Mouse (Mus musculus) hindbrain, postnatal 0 days (tissue): ENCODE measurements around the gene Jph4. TPM values are rescaled to one million over a fixed set of nuclear protein-coding genes. Genes with fewer than 3 reads are reported as not detected.

ENCODE experiments used
- ATAC-seq: fragments of 200-750 bp; cut with Nextera tagmentation; 2 replicates; pipeline ENCODE4 v1.8.0; 2017; ENCODE audit warnings: mild to moderate bottlenecking, moderate TSS enrichment, moderate library complexity
- DNase-seq: peaks from one replicate; pipeline ENCODE4 v3.0.0-alpha.2; 2015; ENCODE audit warnings: low spot score
- H3K27ac ChIP-seq: fragments of 300-500 bp; sonication (generic); 2 replicates; pipeline ENCODE4 v1.5.1; 2014; ENCODE audit warnings: mild to moderate bottlenecking
- H3K27me3 ChIP-seq: fragments of 300-500 bp; sonication (generic); 2 replicates; pipeline ENCODE4 v1.6.1; 2014; ENCODE audit warnings: low read length, mixed read lengths; ENCODE audit not compliant: insufficient read depth
- H3K36me3 ChIP-seq: fragments of 300-500 bp; sonication (generic); 2 replicates; pipeline ENCODE4 v1.6.1; 2014; ENCODE audit warnings: low read length, mixed read lengths; ENCODE audit not compliant: insufficient read depth
- H3K4me1 ChIP-seq: fragments of 300-500 bp; sonication (generic); 2 replicates; pipeline ENCODE4 v1.6.1; 2014; ENCODE audit warnings: antibody characterized with exemption, low read length, mixed read lengths; ENCODE audit not compliant: insufficient read depth
- H3K4me2 ChIP-seq: fragments of 300-500 bp; sonication (generic); 2 replicates; pipeline ENCODE4 v1.6.1; 2014; ENCODE audit warnings: low read depth, mild to moderate bottlenecking, low read length, moderate library complexity, mixed read lengths
- H3K4me3 ChIP-seq: fragments of 300-500 bp; sonication (generic); 2 replicates; pipeline ENCODE4 v1.5.1; 2014; ENCODE audit warnings: low read length
- H3K9ac ChIP-seq: fragments of 300-500 bp; sonication (generic); replicated peaks from 2 replicates; pipeline ENCODE4 v1.6.1; 2014; ENCODE audit warnings: mild to moderate bottlenecking, low read length, moderate library complexity, mixed read lengths
- H3K9me3 ChIP-seq: fragments of 300-500 bp; sonication (generic); 2 replicates; pipeline ENCODE4 v1.6.1; 2016; ENCODE audit warnings: low read length, mixed read lengths
- CTCF ChIP-seq: IDR thresholded peaks from 2 replicates; pipeline ENCODE4 v1.5.1; 2016; ENCODE audit warnings: antibody characterized with exemption, control low read depth, low read depth
- WGBS: fragments of 180-500 bp; shearing (Covaris S2); extraction: QIAGEN DNeasy Blood & Tissue Kit; methylation state at CpG from one replicate; pipeline ENCODE4 v1.1.7; 2014; 5-methylcytosine and 5-hydroxymethylcytosine counted together
- polyA plus RNA-seq: library from polyadenylated mRNA; unstranded; fragments of >200 nt; fragmentation: Nextera tagmentation; extraction: Ambion mirVana; gene quantifications from 2 replicates; pipeline ENCODE4 v1.2.1, GENCODE M21; 2015
- total RNA-seq: library from RNA; depleted of rRNA; stranded (reverse); fragments of >200 nt; gene quantifications from 2 replicates; pipeline ENCODE4 v1.2.3, GENCODE M21; 2014

Gene Jph4
- total and polyA plus RNA-seq, 2 experiments from 2014 or later = 29.4 to 126 TPM

DNA sequence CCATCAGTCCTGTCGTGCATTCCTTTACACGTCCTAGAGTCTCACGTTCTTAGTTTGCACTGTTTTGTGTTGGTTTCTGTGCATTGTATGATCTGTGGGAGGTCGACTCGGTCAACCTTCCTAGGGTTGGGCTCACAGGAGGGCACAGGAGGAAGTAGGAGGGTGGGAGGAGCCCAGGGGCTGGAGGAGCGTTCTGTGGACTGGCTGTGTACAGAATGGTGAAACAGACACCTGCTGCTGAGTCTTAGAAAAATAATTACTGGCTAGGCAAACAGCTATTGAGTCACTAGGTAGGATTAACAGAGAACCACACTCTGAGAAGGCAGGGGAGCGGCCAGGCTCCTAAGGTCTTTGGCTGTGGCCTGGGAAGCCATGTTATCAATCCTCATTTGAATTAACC is 22.6 kb upstream of the Jph4 start:
- Histone ChIP-seq H3K36me3 (no peaks in the 10 kb centered on the region), H3K9ac (no peak overlapping the region), H3K4me2 (no peak overlapping the region), H3K4me1 (no peaks in the 10 kb centered on the region), H3K4me3 (no peak overlapping the region), H3K9me3 (no peaks in the 10 kb centered on the region), H3K27me3 (no peaks in the 10 kb centered on the region), H3K27ac (no peak overlapping the region)
- ATAC-seq (no peak), DNase-seq (no peak)
- TF ChIP-seq CTCF = no peak
- 41% methylated on average over 7 of the region's 7 CpGs for WGBS

DNA sequence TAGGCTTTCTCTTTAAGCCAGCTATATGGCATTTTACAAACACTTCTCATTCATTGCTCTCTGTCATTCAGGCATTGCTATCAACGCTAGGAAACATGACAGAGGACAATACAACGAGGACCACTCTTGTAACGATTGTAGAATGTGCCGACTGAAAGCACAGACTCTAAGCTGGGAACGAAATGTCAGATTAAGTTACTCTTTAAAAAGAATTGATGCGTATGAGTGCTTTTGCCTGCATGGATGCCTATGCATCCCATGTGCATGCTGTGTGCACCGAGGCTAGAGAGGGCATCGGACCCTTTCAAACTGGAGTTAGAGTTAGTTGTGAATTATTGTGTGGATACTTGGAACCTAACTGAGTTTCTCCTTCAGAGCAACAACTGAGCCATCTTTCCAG is 18.9 kb upstream of the Jph4 start:
- 74% methylated on average over 8 of the region's 8 CpGs for WGBS
- no peak for TF ChIP-seq CTCF

DNA sequence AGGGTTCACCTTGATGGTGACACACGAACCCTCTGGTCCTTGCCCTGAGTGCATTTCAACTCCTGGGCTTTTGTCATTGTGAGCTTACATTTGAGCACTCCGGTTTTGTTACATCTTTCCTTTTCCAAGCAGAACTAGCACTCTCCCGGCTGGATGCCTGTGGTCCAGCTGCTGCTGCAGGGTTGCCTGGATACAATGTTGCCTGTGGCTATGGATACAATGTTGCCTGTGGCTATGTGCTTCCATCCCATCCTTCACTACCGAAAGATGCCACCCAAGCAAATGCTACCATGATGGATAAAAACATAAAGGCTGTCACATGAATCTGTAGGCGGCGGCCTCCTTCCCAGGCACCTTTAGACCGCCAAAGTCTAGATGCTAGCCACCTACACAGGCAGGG is 9.8 kb upstream of the Jph4 start:
- H3K4me2 ChIP-seq = no peak overlapping the region
- H3K27ac ChIP-seq = no peak overlapping the region
- 53% methylated on average over 7 of the region's 7 CpGs for WGBS
- H3K4me1 ChIP-seq = peaks cover 6% of the 10 kb centered on the region; the same call in 1 of the 2 replicates
- H3K9ac ChIP-seq = no peak overlapping the region
- ATAC-seq = no peak
- no peak for DNase-seq
- no peaks in the 10 kb centered on the region for H3K36me3 ChIP-seq
- H3K27me3 ChIP-seq = no peaks in the 10 kb centered on the region
- TF ChIP-seq CTCF = no peak
- H3K4me3 ChIP-seq = no peak overlapping the region
- no peaks in the 10 kb centered on the region for H3K9me3 ChIP-seq

More for the DNA sequence above, 18.9 kb upstream of the Jph4 start:
- Histone ChIP-seq H3K4me3 (no peak overlapping the region), H3K36me3 (no peaks in the 10 kb centered on the region), H3K27ac (no peak overlapping the region), H3K4me2 (no peak overlapping the region), H3K4me1 (no peaks in the 10 kb centered on the region), H3K27me3 (no peaks in the 10 kb centered on the region), H3K9ac (no peak overlapping the region), H3K9me3 (no peaks in the 10 kb centered on the region)
- DNase-seq = no peak
- ATAC-seq = no peak

DNA sequence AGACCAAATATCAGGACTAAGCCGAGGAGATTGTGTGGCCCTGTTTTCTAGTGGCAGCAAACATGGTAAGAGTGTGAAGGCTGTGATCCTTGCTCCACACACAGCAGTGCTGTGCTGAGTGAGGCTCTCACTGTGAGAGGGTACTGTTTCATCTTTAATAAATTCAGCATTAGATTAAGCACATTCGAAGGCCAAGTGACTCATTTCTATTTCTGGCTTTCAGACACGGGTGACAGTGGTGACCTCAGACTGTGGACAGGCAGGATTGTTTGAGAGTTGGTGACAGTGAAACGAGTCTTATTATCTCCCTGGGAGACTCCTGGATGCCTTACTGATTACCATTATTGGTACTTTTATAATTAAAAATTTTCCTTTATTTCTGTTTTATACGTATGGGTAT is 9.0 kb upstream of the Jph4 start:
- ATAC-seq = no peak
- Histone ChIP-seq H3K4me3 (no peak overlapping the region), H3K27ac (no peak overlapping the region), H3K27me3 (no peaks in the 10 kb centered on the region), H3K9me3 (no peaks in the 10 kb centered on the region), H3K9ac (no peak overlapping the region), H3K4me1 (peaks cover 6% of the 10 kb centered on the region; the same call in 1 of the 2 replicates), H3K4me2 (no peak overlapping the region), H3K36me3 (no peaks in the 10 kb centered on the region)
- no peak for TF ChIP-seq CTCF
- WGBS = 83% methylated on average over 5 of the region's 5 CpGs
- no peak for DNase-seq

DNA sequence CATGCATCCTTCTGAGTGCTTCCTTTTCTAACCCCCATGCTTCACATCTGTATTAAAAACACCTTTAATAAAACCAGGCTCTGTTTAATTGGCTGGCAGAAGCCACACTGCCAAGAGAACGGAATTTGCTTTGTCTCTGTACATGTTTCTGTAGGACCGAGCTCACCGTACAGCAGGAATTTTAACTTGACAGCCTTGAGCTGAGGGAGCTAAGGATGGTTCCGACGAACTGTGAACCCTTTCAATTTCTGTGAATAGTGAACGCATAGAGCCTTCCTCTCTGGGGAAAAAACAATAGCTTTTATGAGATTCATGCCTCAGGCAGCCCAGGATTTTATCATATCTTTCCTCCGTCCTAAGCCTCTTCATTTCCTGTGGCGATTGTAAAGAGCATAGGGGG is 5.6 kb upstream of the Jph4 start:
- H3K27ac ChIP-seq = peak overlapping the region; percentile 59
- no peaks in the 10 kb centered on the region for H3K9me3 ChIP-seq
- no peaks in the 10 kb centered on the region for H3K36me3 ChIP-seq
- H3K4me1 ChIP-seq = peaks cover 6% of the 10 kb centered on the region; the same call in 1 of the 2 replicates
- H3K4me2 ChIP-seq = peak overlapping the region; percentile 42
- TF ChIP-seq CTCF = no peak
- H3K9ac ChIP-seq = no peak overlapping the region
- WGBS = 16% methylated on average over 8 of the region's 8 CpGs
- DNase-seq (no peak), ATAC-seq (no peak; the same call in 1 of the 2 replicates)
- no peak overlapping the region for H3K4me3 ChIP-seq
- no peaks in the 10 kb centered on the region for H3K27me3 ChIP-seq

DNA sequence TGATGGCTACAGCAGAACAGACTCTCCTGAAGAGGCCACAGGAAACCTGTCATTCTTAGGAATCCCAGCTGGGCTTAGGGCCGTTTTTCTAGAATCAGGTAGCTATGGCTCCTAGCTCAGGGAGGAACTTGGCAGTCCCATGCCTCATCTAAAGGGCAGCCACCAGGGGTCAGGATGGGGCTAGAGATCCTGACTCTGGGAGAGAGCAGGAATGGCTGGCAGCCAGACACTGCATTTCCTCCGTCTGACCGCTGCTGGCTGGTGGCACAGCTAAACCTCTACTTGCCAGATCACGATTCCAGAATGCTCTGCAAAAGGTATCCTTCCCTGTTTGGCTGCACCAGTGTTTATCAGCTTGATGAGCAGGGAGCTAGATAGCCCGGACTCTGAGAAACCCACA is 5.2 kb upstream of the Jph4 start:
- ATAC-seq (peak; percentile 93), DNase-seq (peak; percentile 96)
- Histone ChIP-seq H3K4me1 (peaks cover 10% of the 10 kb centered on the region), H3K9me3 (no peaks in the 10 kb centered on the region), H3K36me3 (no peaks in the 10 kb centered on the region), H3K27me3 (no peaks in the 10 kb centered on the region), H3K27ac (peak overlapping the region; percentile 59), H3K4me3 (no peak overlapping the region), H3K9ac (no peak overlapping the region), H3K4me2 (peak overlapping the region; percentile 42)
- 4% methylated on average over 5 of the region's 5 CpGs for WGBS
- peak; percentile 93 for TF ChIP-seq CTCF

DNA sequence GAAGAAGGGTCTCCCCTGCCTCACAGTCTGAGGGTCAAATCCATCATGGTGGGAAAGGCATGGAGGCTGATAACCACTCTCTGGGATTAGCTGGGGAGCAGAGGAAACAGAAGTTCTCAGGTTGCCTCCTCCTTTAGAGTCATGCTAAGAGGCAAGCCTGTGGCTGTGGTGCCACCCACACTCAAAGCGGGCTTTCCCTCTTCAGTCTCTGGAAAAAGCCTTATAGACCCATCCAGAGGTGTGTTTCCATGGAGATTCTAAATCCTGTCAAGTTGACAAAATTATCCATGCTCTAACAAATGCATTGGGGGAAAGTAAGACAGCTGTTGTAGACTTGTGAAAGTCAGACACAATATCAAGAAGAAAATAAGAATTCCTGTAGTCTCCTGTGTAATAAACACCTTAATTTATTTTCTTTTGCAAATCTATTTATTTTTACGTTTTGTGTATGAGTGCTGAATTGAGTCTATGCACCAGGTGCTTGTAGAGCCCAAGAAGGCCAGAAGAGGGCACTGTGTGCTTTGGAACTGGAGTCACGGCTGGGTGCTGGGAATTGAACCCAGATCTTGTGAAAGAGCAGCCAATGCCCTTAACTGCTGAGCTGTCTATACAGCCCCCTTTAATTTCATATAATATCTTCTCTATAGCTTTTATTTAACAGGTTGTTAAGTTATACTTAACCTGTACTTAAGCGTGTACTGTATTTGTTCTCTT is 2.8 kb upstream of the Jph4 start:
- Histone ChIP-seq H3K27ac (no peak overlapping the region), H3K27me3 (no peaks in the 10 kb centered on the region), H3K36me3 (no peaks in the 10 kb centered on the region), H3K9ac (no peak overlapping the region), H3K9me3 (no peaks in the 10 kb centered on the region), H3K4me1 (peaks cover 15% of the 10 kb centered on the region), H3K4me3 (no peak overlapping the region), H3K4me2 (no peak overlapping the region)
- no peak for DNase-seq
- 72% methylated on average over 4 of the region's 4 CpGs for WGBS
- peak; percentile 47; the same call in 1 of the 2 replicates for TF ChIP-seq CTCF
- ATAC-seq = no peak
